Mouse (Mus musculus) large intestine, adult 2 months (tissue): ENCODE data around the gene Wfdc3. TPM values are rescaled to one million over a fixed set of nuclear protein-coding genes. Genes with fewer than 3 reads are reported as not detected.

Experiments
- DNase-seq: peaks from one replicate; pipeline ENCODE4 v3.0.0-alpha.2; 2012; ENCODE audit warnings: low read depth, low spot score
- WGBS: fragments of 180-500 bp; shearing (Covaris S2); methylation state at CpG from one replicate; pipeline ENCODE4 v1.1.7; 2018; 5-methylcytosine and 5-hydroxymethylcytosine counted together
- polyA plus RNA-seq: library from polyadenylated mRNA; depleted of rRNA; stranded (reverse); fragments of >200 nt; gene quantifications from 2 replicates; pipeline ENCODE4 v1.2.3, GENCODE M21; 2012; rRNA removed

Gene Wfdc3
- 0.19 and 0.22 TPM in 2 replicates for polyA plus RNA-seq

DNA sequence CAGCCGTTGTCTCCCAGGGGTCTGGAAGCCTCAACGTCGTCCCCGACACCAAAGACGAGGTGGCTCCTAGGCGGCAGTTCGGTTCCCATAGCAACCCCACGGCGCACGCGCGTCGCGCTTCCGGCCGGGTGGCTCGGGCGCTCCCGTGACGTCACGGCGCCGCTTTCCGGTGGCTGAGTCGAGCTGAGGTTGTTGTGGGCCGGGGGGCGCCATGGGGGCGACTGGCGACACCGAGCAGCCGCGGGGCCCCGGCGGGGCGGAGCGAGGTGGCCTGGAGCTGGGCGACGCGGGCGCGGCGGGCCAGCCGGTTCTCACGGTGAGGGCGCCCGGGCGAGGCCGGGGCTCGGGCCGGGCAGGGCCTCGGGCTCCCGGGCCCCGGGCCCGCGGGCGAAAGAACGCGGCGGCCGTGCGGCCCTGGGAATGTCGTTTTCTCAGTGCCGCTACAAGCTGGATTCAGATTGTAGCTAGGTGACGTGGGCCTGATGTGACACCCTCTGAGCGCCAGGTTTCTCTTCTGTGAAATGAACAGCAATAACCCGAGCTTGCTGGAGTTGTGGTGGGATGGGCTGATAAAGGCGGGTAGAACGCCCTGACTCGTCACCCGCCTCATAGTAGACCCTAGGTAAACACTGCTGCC, at the start of gene Wfdc3, which contains the start of gene Dnttip1:
Wfdc3 (minus strand) TSS at position 89 of the 637 bp plus-strand sequence.
Dnttip1 (plus strand) TSS at position 141 of the 637 bp plus-strand sequence.
- WGBS, result under 1% methylated on average over 70 of the region's 70 CpGs

GRCm38 (mm10) chr2:164794293-164794692, 48.6 kb upstream of the Wfdc3 start:
- WGBS, result 16% methylated on average over 5 of the region's 5 CpGs
- no peak for DNase-seq

More for the DNA sequence above, at the start of gene Wfdc3, which contains the start of gene Dnttip1:
- no peak for DNase-seq

- DNase-seq, result no peak
- 92% methylated on average over 2 of the region's 2 CpGs for WGBS
These were observed 48.0 kb upstream of the Wfdc3 start for GRCm38 (mm10) chr2:164793772-164794171.

DNA sequence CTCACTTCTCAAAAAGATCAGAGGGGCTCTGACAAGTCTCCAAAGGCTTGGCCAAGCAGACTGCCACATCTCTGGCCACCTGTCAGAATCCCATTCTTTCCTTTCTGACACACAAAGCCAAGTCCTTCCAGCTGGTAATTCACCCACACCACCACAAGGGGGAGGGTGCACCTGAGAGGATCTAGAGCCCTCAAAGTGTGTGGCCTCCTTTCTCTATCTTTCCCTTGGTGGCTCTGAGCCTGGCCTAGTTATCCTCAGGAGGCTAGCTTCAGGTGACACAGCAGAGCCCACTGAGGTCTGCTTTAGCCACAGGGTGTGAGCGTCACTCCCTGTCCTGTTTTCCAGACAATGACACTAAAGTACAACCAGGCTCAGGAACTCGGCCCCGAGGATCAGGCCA, 47.5 kb upstream of the Wfdc3 start:
- WGBS, result 77% methylated on average over 3 of the region's 3 CpGs
- DNase-seq, result no peak

DNA sequence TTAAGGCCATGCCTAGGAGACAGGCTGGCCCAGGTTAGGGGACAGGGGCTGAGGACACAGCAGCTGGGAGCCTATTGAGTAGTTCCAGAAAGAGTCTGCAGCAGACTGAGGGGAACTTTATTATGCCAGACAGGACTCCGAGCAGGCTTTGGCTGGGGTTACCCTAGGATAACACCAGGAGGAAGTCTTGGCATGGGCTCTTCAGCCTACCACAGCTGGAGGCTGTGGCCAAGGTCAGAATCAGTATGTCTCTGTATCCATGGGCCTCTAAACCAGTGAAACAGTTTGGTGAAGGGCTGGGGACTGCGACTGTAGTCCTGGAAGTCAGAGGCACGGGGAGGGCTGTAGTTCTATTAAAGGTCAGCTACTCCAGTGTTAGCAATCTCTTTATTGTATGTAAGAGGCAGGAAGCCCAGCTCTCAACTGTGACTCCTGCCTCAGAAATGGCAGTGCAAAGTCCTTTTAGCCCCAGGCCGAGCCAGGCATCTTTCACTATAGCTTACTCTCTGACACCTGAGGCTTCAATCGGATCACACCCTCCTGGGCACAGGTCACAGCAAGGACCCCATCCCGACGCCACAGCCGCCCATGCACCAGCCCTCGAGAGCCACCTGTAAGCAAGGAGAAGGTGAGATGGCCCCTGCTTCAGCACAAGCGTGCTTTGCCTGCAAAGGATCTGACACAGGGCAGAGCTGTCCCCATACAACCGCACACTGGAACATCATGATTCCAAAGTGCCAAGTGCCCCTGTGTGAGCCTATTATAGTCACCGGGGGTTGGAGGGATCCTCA, 46.9 kb upstream of the Wfdc3 start:
- 89% methylated on average over 12 of the region's 12 CpGs for WGBS
- no peak for DNase-seq

DNA sequence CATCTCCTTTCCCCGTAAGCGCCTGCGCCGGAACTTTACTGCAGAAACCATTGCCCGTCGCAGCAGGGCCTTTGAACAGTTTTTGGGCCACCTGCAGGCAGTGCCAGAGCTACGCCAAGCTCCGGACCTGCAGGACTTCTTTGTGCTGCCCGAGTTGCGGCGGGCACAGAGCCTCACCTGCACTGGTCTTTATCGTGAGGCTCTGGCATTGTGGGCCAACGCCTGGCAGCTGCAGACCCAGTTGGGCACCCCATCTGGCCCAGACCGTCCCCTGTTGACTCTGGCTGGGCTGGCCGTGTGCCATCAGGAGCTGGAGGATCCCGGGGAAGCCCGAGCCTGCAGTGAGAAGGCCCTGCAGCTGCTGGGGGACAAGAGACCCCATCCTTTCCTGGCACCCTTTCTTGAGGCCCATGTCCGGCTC, 46.1 kb upstream of the Wfdc3 start:
- 86% methylated on average over 18 of the region's 18 CpGs for WGBS
- no peak for DNase-seq

GRCm38 (mm10) chr2:164790451-164790850, 44.7 kb upstream of the Wfdc3 start:
- no peak for DNase-seq
- 58% methylated on average over 4 of the region's 4 CpGs for WGBS

GRCm38 (mm10) chr2:164788411-164788810, 42.7 kb upstream of the Wfdc3 start:
- 66% methylated on average over 4 of the region's 4 CpGs for WGBS
- DNase-seq, result no peak

DNA sequence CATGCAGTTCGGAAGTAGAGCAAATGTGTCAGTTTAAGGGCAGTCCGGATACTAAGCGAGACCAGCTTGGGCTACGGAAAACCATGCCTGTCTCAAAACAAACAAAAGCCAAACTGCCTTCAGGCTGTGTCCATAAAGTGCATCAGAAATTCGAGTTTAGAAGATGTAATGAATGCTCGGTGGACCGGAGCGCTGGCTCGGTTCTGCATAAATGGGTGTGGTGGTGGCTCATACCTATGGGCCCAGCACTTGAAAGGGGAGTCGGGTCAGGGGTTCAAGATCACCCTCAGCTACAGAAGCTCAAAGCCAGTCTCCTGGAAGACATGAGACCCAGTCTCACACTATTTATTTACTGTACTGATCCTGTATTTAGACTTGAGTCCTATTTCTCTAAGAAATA, 42.0 kb upstream of the Wfdc3 start:
- no peak for DNase-seq
- 65% methylated on average over 10 of the region's 10 CpGs for WGBS

DNA sequence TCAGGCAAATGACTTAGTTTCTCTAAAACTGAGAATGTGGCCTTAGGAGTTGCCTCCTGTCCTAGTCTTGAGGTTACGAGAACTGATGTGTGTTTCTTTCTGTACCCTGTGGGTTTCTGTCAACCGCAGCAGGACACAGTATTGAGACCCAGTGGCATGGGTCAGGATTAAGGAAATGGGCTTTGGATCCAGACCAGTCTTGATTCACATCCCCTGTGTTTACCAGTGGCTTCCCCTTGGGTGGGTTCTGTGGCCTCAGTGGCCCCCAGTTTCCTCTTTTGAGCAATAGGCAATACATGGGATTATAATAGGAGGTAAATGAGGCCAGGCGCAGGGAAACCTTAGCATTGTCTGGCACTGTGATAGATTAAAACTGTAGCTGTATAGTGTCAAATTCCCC, 41.3 kb upstream of the Wfdc3 start:
- WGBS, result 78% methylated on average over 3 of the region's 3 CpGs
- DNase-seq, result no peak

DNA sequence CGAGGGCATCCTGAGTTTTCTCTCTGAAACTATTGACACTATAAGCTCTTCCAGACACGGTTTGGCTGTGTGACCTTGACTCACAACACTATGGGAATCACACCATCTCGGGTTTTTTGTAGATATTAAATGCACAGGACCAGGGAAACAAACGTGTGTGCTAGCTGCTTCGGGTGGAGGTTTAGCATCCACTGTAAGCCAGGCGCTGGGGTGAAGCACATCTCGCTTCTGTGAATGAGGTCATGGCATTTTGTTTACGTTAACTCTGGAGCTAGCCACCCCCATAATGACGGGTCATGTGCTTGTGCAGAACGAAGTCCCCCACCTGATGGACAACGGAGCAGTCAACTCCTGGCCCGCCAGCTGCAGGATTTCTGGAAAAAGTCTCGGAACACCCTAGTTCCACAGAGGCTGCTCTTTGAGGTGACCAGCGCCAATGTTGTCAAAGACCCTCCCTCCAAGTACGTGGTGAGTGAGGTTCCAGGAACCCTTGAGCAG, 40.7 kb upstream of the Wfdc3 start:
- WGBS, result 18% methylated on average over 15 of the region's 15 CpGs

DNA sequence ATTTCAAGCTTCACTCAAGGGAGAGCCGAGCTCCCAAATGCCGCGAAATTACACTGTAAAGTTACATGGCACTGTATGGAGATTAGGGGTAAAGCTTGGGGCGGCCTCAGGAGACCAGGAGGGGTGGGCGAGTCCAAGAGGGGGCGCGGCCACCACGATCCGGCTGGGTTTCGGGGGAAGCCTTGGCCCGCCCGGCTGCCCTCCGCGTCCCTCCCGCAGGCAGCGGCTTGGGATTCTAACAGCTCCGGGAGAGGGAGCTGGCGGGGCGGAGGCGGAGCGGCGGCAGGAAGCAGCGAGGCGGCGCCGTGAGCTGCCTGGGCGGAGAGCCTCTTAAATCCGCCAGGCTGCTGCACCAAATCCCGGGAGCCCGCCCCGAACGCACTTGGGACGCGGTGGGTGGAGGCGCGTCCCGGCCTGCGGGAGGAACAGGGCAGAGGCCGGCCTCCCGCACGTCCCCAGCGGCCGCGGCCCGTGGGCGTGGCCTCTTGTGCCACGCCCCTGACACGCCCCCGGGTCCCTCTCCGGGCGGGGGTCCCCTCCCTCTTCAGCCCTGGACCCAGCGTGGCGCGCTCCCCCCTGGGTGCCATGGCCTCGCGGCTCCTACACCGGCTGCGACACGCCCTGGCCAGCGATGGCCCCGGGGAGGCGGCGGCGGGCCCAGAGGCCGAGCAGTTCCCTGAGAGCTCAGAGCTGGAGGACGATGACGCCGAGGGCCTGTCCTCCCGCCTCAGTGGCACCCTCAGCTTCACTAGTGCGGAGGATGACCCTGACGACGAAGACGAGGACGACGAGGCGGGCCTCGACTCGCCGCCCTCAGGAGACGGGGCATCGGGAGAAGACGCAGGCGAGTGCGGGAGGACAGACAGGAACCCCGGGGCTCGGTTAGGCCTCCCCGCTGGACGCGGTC, 40.0 kb upstream of the Wfdc3 start, which contains the start of gene Snx21:
Snx21 (plus strand) TSS at position 343 of the 907 bp plus-strand sequence.
- peak; percentile 77 for DNase-seq
- WGBS, result under 1% methylated on average over 89 of the region's 89 CpGs

More for the DNA sequence above, 40.7 kb upstream of the Wfdc3 start:
- DNase-seq, result no peak

GRCm38 (mm10) chr2:164784869-164785420, 39.2 kb upstream of the Wfdc3 start:
- WGBS, result 2% methylated on average over 7 of the region's 7 CpGs
- no peak for DNase-seq

- 74% methylated on average over 7 of the region's 7 CpGs for WGBS
- no peak for DNase-seq
These were observed 38.3 kb upstream of the Wfdc3 start for GRCm38 (mm10) chr2:164783926-164784581.

- 72% methylated on average over 4 of the region's 4 CpGs for WGBS
- DNase-seq, result no peak
These were observed 36.1 kb upstream of the Wfdc3 start for GRCm38 (mm10) chr2:164781876-164782275.

- DNase-seq, result no peak
- whole genome bisulfite sequencing, result 63% methylated on average over 8 of the region's 8 CpGs
These were observed 33.9 kb upstream of the Wfdc3 start, which contains the start of gene Tnnc2 for GRCm38 (mm10) chr2:164779481-164780086. Tnnc2 (minus strand) TSS chr2:164779967.

DNA sequence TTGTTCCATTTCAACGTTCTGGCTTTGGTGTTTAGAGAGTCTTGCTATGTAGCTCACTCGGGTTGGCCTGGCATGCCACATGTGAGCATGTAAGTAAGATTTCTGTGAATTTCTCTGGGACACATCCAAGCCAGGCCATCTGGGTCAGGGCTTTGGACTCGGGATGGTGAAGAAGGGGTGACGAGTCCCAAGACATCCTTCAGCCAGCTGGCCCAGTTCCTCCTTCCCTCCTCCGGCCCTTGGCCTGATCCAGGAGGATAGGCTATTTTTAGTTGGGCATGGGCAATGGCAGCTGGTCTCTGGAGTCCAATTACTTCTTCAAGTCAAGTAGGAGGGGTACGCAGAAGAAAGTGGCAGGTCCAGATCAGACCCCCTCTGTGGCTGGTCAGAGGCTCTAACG, 33.1 kb upstream of the Wfdc3 start:
- WGBS, result 74% methylated on average over 7 of the region's 7 CpGs
- no peak for DNase-seq

DNA sequence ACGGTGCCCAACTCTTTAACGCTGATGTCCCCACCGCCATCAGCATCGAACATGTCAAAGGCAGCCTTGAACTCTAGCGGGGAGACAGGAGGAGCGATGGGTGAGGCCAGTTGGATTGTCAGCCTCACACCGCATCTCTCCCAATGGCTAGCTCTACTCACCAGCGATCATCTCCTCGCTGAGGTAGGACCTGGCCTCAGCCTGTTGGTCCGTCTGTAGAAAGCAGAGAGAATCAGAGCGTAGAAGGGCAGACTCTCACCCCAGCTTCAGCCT, 32.2 kb upstream of the Wfdc3 start:
- DNase-seq, result no peak
- 93% methylated on average over 11 of the region's 11 CpGs for WGBS
